Mouse (Mus musculus): ENCODE measurements around the gene Spint3.
"Not testable (repeated sequence)": the region's sequence is repeated elsewhere in the genome, so short reads cannot be mapped to it uniquely, and the experiment has no call there.

Gene Spint3

GRCm38 (mm10) chr2:164573359-164573758 is at the start of gene Spint3:
Spint3 (minus strand) TSS chr2:164573459.
- CTCF ChIA-PET = not testable (repeated sequence)

DNA sequence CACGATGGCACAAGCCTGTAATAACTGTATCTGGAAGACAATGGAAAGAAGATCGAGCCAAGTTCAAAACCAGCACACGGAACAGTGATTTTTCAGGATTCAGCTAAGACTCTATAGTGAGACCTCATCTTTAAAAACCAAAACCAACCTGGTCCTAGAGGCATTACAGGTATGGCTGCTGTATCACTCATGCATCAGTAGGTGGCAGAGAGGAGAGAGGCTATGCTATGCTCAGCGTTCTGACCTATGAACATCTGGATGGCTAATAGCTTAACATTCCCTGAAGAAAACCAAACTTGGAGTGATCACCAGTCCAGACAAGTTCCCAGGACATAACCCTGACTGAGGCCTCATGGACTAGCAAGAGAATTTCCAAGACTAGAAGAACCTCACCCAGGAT is 48.5 kb upstream of the Spint3 start:
- CTCF ChIA-PET = no interaction called here

- CTCF ChIA-PET = no interaction called here
Observed at GRCm38 (mm10) chr2:164619050-164619449, 45.8 kb upstream of the Spint3 start.

DNA sequence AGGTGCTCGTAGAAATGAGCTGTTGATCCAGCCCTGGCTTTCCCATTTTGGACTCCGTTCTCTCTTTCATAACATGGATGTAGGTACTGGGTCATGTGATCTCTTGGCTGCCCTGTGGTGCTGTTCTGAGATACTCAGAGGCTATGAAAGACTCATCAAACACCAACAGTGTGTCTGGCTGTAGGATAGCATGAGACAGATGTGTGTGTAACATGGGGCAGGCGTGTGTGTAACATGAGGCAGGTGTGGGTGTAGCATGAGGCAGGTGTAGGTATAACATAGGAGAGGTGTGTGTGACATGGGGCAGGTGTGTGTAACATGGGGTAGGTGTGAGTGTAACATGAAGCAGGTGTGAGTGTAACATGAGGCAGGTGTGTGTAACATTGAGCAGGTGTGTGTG is 42.1 kb upstream of the Spint3 start:
- CTCF ChIA-PET = no interaction called here

DNA sequence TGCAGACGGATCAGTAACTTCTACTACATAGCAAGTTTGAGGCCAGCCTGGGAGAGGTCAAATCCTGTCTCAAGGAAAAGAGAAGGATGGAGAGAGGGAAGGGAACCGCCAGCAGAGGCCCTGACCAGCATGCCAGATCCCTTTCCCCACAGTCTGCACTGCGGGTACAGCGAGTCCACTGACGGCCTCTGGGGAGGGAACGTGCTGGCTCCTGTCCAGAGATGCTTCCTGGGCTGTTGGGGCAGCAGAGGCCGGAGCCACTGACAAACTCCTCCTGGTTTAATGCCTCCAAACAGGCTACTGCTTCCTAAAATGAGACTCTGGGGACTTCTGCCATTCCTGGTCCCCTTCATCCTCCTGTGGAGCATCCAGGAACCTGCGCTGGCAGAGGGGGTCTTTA is 40.2 kb upstream of the Spint3 start, which contains the start of the genes Wfdc6b and Wfdc8:
Gene Wfdc6b (plus strand): TSS at position 52 of the 400 bp plus-strand sequence.
Gene Wfdc8 (minus strand): TSS at position 156 of the 400 bp plus-strand sequence.
- CTCF ChIA-PET = not testable (repeated sequence)

DNA sequence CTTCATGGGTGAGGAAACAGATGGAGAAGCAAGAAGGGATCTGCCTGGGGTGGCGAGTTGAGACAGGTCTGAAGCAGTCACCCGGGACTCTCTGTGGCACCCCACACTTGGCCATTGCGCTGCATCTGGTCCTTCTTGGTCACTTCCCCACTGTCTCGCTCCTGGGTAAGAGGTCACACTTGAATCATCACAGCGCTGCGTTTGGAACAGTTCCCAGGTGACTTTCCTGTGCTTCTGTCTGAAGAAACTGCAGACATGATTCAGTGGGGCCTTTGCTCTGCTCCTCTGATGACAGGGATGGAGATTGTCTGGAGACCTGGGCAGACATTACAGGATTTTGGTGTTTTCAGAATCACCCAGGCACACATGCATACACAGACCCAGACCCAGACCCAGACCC is 35.5 kb upstream of the Spint3 start:
- CTCF ChIA-PET = no interaction called here

DNA sequence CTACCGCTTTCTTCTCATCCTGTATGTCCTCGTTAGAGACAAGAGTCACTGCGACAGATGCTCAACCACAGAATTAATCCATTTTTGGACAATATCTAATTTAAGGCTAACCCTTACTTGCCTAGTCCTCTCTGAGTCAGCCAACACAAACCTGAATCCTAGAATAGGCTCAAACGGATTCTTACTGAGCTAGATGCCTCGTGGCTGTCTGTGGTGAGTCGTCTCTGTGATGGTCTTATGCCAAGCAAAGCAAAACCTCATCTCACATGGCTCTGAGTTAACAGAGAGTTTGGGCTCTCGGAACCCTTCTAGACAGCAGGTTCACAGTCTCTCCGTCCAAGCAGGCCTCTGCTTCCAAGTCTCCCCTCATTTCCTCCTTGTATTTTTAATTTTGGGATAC is 31.2 kb upstream of the Spint3 start:
- CTCF ChIA-PET = no interaction called here

GRCm38 (mm10) chr2:164603482-164603881 is 30.2 kb upstream of the Spint3 start:
- CTCF ChIA-PET = no interaction called here

DNA sequence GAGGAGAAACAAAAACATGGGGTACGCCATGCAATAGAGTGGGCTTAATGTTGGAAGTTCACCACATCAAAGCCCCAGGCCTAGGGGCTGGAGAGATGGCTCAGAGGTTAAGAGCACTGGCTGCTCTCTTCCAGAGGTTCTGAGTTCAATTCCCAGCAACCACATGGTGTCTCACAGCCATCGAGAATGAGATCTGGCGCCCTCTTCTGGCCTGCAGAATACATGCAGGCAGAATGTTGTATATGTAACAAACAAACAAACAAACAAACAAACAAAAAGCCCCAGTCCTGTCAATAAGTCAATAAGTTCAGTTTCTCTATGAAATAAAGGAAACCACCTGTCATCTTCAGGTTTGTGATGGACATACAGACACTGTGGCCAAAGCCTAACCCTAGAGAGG is 26.9 kb upstream of the Spint3 start:
- CTCF ChIA-PET = no interaction called here

GRCm38 (mm10) chr2:164593494-164593893 is 20.2 kb upstream of the Spint3 start, which contains the start of gene Eppin:
Eppin (minus strand) TSS chr2:164593594.
- CTCF ChIA-PET = no interaction called here

- CTCF ChIA-PET = interaction anchor here (0.6 kb wide), 1 partner anchor 91 kb away, joined by 4 read pairs; no protein-coding TSS in a partner anchor
Observed at GRCm38 (mm10) chr2:164592014-164592413, 18.8 kb upstream of the Spint3 start.

- CTCF ChIA-PET = not testable (repeated sequence)
Observed at GRCm38 (mm10) chr2:164585025-164585725, 11.9 kb upstream of the Spint3 start, which contains the start of gene Wfdc6a. Wfdc6a (minus strand) TSS chr2:164585447.

DNA sequence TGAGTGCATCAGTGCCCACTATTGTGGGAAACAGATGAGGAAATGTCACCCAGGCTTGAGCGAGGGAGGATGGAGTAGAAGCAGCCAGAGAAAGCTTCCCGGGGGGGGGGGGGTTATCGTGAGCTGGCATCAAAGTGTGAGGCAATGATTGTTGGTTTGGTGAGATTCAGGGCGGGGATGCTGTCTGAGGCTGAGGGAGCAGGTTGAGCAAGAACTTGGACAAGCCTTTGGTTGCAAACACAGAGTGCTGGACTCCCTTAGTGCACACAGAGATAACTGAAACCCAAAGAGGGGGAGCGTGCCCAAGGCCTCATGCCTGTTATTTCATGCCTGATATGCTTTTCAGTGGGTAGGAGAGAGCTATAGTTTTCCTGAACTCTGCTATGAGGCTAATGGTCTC is 5.8 kb downstream of the Spint3 start:
- CTCF ChIA-PET = no interaction called here

DNA sequence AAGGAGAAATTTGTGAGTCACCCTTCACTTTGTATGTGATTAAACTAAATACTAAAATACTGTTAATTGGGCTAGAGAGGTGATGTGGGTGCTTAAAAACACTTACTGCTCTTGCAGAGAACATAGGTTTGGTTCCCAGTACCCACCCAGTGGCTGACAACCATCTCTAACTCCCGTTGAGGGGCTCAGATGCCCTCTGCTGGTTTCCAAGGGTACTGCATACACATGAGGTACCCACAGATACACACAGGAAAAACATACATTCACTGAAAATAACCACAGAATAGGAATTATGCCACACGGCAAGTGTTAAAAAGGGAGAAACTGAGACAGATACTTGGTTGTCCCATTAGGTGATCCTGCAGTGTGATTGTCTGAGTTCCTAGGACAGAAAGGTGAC is 6.3 kb downstream of the Spint3 start:
- CTCF ChIA-PET = no interaction called here

DNA sequence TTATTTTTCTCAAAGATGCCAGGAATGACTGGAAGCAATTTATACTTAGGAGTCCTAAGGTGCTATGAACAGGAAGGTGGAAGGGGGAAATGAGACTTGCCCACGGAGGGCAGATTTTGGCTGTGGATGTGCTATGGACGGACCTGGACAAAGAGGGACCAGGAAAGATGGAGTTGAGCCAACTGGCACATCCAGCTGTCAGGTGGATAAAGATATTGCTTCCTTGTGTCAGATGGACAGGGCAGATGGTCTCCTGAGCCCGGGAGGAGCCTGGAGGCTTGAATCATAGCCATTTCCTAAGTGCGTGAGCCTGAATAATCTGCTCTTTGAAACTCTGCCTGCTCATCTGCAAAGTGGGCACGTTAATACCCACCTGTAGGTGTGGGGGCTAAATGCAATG is 8.9 kb downstream of the Spint3 start:
- CTCF ChIA-PET = no interaction called here

DNA sequence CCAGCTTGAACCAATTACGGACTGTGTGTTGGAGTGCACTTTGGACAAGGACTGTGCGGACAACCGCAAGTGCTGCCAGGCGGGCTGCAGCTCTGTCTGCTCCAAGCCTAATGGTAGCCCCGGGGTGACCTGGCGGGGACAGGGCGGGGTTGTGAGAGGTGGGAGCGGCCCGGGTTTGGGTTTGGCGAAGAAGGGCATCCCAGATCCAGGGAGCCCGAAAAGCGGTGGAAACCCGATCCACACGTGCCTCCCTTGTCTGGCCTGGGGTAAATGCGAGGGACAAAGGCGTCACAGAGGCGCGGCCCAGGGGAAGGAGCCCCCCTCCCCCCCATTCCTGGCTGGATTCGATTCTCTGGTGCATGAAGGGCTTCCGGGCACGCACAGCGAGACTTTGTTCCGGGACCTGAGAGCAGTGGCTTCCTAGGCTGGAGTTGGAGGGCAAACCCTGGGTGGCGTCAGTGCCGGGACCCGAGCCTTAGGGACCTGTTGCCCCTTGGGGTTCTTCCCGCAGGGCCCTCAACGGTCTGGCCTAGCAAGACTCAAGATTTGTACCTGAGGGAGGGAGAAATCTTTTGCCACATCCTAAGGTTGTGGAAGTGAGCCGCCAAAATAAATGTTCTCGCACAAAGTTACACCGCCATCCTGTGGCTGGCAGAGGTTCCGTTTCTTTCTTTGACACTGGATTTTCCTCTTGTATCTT is 9.8 kb downstream of the Spint3 start:
- CTCF ChIA-PET = no interaction called here

GRCm38 (mm10) chr2:164562391-164563188 is 10.7 kb downstream of the Spint3 start, which contains the start of gene Wfdc2:
Wfdc2 (plus strand) TSS chr2:164562413.
- CTCF ChIA-PET = no interaction called here

DNA sequence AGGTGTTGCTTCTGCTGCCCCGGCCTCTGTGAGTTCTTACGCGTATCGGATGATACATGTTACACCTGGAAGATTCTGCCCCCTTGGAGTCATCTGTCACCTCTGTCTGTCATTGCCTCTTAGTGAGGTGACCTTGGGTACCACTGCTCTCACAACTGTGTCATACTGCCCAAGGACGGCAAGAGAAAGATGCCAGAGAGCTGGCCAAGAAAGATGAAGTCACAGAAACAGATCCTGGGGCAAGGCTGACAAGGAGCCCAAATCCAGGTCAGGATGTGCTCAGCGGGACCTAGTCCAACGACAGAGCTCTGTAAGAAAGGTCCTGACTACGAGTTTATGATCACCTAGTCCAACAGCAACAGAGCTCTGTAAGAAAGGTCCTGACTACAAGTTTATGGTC is 13.2 kb downstream of the Spint3 start:
- CTCF ChIA-PET = no interaction called here

- CTCF ChIA-PET = no interaction called here
Observed at GRCm38 (mm10) chr2:164558991-164559645, 14.1 kb downstream of the Spint3 start.

GRCm38 (mm10) chr2:164558426-164558825 is 14.8 kb downstream of the Spint3 start:
- CTCF ChIA-PET = no interaction called here

DNA sequence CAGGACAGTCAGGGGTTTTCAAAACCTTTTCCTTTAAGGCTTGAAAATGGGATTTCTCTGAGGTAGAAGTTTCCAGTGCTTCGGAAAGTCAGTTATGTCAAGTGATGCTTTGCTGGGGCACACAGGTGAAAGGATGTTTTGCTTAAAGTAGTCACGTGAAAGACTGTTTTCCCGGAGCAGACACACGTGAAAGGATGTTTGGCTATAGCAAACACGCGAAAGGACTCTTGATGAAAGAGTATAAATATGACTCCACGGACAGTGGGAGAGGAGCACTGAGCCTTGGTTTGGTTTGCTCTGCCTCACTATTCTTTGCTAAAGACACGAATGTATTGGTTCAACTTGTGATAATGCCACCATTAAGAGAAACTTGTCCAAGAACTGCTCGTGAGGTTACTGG is 21.8 kb downstream of the Spint3 start:
- CTCF ChIA-PET = no interaction called here

DNA sequence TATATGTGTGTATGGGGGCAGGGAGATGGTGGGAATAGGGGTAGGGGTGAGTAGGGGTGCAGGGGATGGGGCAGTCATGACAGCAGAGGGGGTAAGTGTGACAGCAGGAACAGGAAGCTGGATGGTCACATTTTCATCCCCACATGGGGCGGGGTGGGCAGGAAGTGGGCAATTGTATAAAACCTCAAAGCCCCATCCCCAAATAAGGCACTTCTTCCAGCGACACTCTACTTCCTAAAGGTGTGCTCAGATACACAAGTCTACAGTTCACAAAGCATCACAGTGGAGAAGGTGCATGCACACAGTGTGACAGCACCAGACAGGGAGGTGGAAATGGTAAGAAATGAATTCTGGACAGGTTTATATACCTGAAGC is 22.4 kb downstream of the Spint3 start:
- CTCF ChIA-PET = no interaction called here
